Mouse (Mus musculus) bone marrow, adult 2 months (tissue): ENCODE data around the gene Usp38.

Source experiments
- CTCF ChIP-seq: fragments of 200-500 bp; IDR thresholded peaks from 2 replicates; pipeline ENCODE4 v1.5.1; 2011; ENCODE audit warnings: low read length, control low read depth; ENCODE audit not compliant: control insufficient read depth, insufficient read depth
- POLR2A ChIP-seq: fragments of 200-500 bp; IDR thresholded peaks from 2 replicates; pipeline ENCODE4 v1.6.1; 2011; ENCODE audit warnings: low read depth, mild to moderate bottlenecking, control low read depth, low read length, borderline replicate concordance; ENCODE audit not compliant: control insufficient read depth

GRCm38 (mm10) chr8:81012031-81012560 lies 2.6 kb downstream of the Usp38 start:
- TF ChIP-seq POLR2A (no peak), CTCF (no peak)
